Mouse (Mus musculus) forebrain, embryonic 11.5 days (tissue): Measurements from ENCODE around the gene C2cd5. TPM values are rescaled to one million over a fixed set of nuclear protein-coding genes. Genes with fewer than 3 reads are reported as not detected.

ENCODE experiments used
- ATAC-seq: fragments of 200-750 bp; cut with Nextera tagmentation; replicated peaks from 2 replicates; pipeline ENCODE4 v1.8.0; 2017; ENCODE audit warnings: moderate TSS enrichment; ENCODE audit not compliant: low FRiP score
- DNase-seq: peaks from one replicate; pipeline ENCODE4 v3.0.0-alpha.2; 2017; ENCODE audit warnings: low spot score
- H3K27ac ChIP-seq: fragments of 300-500 bp; sonication (generic); 2 replicates; pipeline ENCODE4 v1.5.1; 2014; ENCODE audit warnings: low read depth, low read length
- H3K27me3 ChIP-seq: fragments of 300-500 bp; sonication (generic); 2 replicates; pipeline ENCODE4 v1.6.1; 2014; ENCODE audit warnings: mild to moderate bottlenecking, low read length, mixed read lengths; ENCODE audit not compliant: control insufficient read depth, insufficient read depth
- H3K36me3 ChIP-seq: fragments of 300-500 bp; sonication (generic); 2 replicates; pipeline ENCODE4 v1.6.1; 2014; ENCODE audit warnings: mild to moderate bottlenecking, low read length, moderate library complexity, mixed read lengths; ENCODE audit not compliant: control insufficient read depth, insufficient read depth
- H3K4me1 ChIP-seq: fragments of 300-500 bp; sonication (generic); replicated peaks from 2 replicates; pipeline ENCODE4 v1.6.1; 2014; ENCODE audit warnings: low read length, mixed read lengths; ENCODE audit not compliant: control insufficient read depth, insufficient read depth
- H3K4me2 ChIP-seq: fragments of 300-500 bp; sonication (generic); 2 replicates; pipeline ENCODE4 v1.6.1; 2014; ENCODE audit warnings: low read depth, mild to moderate bottlenecking, low read length, moderate library complexity, mixed read lengths; ENCODE audit not compliant: severe bottlenecking
- H3K4me3 ChIP-seq: fragments of 300-500 bp; sonication (generic); 2 replicates; pipeline ENCODE4 v1.5.1; 2014; ENCODE audit warnings: low read depth, low read length
- H3K9ac ChIP-seq: fragments of 300-500 bp; sonication (generic); 2 replicates; pipeline ENCODE4 v1.6.1; 2014; ENCODE audit warnings: low read length
- H3K9me3 ChIP-seq: fragments of 300-500 bp; sonication (generic); 2 replicates; pipeline ENCODE4 v1.6.1; 2016; ENCODE audit warnings: low read length, mixed read lengths; ENCODE audit not compliant: control insufficient read depth
- WGBS: fragments of 180-500 bp; shearing (Covaris S2); extraction: QIAGEN DNeasy Blood & Tissue Kit; methylation state at CpG from one replicate; pipeline ENCODE4 v1.1.7; 2014; 5-methylcytosine and 5-hydroxymethylcytosine counted together
- polyA plus RNA-seq: library from polyadenylated mRNA; unstranded; fragments of >200 nt; fragmentation: Nextera tagmentation; extraction: Ambion mirVana; gene quantifications from 2 replicates; pipeline ENCODE4 v1.2.1, GENCODE M21; 2014

The C2cd5 gene
- polyA plus RNA-seq, 1 experiment from 2014 or later, result 37.5 TPM

DNA sequence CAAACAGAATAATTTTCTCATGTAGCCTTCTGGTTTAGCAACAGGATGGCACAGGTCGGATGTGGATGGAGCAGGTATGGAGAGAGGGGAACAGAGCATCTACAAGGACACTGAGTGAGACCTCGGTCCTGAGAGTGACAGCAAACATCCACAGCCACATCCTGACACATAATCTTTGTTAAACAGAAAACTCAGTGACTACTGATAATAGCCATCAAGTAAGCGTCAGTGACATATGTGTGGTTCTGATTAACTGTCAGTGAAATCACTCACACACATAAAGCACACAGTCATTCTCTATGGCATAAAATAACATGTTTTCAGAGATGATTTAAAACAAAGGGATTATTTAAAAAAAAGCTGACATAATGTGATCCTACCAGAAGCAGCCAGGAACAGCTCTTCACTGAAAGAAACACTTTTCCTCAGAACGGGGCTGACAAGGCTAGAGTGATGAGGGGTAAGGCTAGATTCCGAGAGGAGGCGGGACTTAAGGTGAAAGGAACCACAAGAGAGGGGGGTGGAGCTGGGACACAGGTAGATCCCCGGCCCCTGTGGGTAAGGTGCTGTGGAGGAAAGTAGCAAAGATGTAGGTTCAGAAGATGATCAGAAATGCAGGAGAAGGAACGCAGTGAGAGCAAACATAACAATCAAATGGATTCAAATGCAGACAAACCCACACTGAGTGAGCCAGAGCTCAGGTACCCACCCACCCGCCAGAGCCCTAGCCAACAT lies 31.6 kb downstream of the C2cd5 start:
- no peak for DNase-seq
- Histone ChIP-seq H3K27me3 (no peaks in the 10 kb centered on the region), H3K4me1 (no peaks in the 10 kb centered on the region), H3K36me3 (no peaks in the 10 kb centered on the region; the same call in 1 of the 2 replicates), H3K27ac (no peak overlapping the region), H3K4me2 (no peak overlapping the region), H3K9me3 (no peaks in the 10 kb centered on the region), H3K9ac (no peak overlapping the region), H3K4me3 (no peak overlapping the region)
- ATAC-seq, result no peak
- 81% methylated on average over 9 of the region's 9 CpGs for WGBS

DNA sequence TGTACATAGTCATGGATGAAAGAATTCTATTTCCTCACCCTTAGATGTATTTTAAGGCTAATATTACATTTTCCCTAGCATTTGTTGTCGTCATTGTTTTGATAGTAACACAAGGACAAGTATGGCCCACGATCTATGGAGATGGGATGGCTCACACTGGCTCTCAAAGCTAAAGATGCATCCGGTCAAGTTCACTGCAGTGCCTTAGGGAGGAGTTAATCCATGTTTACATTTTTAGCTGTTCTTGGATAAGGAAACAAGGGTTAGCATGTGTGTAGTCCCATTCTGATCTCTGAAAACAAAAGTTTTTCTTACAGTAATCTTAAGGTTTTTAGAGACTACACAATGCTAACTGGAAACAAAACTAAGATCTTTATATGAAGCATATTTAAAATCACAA lies 32.3 kb downstream of the C2cd5 start:
- DNase-seq, result no peak
- Histone ChIP-seq H3K36me3 (no peaks in the 10 kb centered on the region), H3K4me1 (no peaks in the 10 kb centered on the region), H3K4me2 (no peak overlapping the region), H3K27me3 (no peaks in the 10 kb centered on the region), H3K27ac (no peak overlapping the region), H3K4me3 (no peak overlapping the region), H3K9ac (no peak overlapping the region), H3K9me3 (no peaks in the 10 kb centered on the region)
- WGBS, result 93% methylated on average over 3 of the region's 3 CpGs
- ATAC-seq, result no peak

DNA sequence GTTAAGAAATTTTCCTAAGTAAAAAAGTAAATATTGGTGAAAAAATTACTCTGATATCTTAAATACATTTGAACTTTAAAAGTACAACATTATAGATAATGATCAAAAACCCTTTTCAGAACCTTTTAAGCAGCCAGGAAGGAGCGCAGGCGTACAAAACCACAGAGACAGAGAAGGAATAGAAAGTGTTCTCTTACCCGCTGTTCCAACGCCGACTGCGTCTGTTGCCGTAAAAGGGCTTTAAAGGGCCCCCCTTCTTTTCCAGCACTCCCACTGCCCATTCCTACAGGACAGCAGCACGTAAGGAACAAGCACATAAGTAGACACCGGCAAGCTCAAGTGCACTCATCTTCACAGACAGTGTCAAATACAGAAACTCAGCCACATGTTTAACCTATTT lies 33.1 kb downstream of the C2cd5 start:
- Histone ChIP-seq H3K27me3 (no peaks in the 10 kb centered on the region), H3K9ac (no peak overlapping the region), H3K27ac (no peak overlapping the region), H3K9me3 (no peaks in the 10 kb centered on the region), H3K4me3 (no peak overlapping the region), H3K36me3 (no peaks in the 10 kb centered on the region), H3K4me2 (no peak overlapping the region), H3K4me1 (no peaks in the 10 kb centered on the region)
- ATAC-seq (no peak), DNase-seq (no peak)
- 92% methylated on average over 9 of the region's 9 CpGs for WGBS

DNA sequence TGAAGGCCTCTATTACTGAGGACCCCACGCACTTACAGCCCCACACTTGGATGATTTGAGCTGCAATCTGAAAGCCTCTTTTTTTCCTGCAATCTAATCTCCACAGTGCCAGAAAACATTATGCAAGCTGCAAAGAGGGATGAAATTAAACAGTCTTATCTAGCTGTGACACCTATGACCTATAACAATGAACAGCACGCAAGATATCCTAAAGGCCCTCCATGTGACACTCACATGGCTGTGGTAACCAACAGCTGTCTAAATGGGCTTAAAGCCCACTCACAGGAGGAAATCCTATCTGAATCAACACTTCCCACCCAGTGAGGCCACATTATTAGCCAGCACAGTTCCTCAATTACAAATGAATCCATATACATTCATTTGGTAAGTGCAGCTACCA lies 35.9 kb downstream of the C2cd5 start:
- Histone ChIP-seq H3K9me3 (no peaks in the 10 kb centered on the region), H3K9ac (no peak overlapping the region), H3K4me1 (no peaks in the 10 kb centered on the region), H3K4me2 (no peak overlapping the region), H3K27me3 (no peaks in the 10 kb centered on the region), H3K36me3 (no peaks in the 10 kb centered on the region), H3K4me3 (no peak overlapping the region), H3K27ac (no peak overlapping the region)
- DNase-seq (no peak), ATAC-seq (no peak)
- WGBS, result 80% methylated on average over 2 of the region's 2 CpGs

DNA sequence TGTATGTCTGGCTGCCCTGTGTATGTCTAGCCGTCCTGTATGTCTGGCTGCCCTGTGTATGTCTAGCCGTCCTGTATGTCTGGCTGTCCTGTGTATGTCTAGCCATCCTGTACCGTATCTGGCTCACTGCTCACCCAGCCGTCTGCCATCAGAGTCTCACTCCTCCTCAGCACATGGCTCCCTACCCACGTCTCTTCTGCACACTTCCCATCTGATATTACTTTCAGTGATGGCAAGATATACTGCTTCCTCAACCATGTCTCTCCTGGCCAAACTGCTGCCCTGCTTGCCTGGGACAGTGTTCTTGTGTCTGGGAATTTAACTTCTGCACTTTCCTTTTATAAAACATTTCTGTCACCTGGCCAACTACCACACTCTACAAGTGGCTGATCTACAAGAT lies 42.3 kb downstream of the C2cd5 start:
- H3K4me2 ChIP-seq, result no peak overlapping the region
- H3K9ac ChIP-seq, result no peak overlapping the region
- no peak overlapping the region for H3K27ac ChIP-seq
- no peaks in the 10 kb centered on the region for H3K9me3 ChIP-seq
- no peaks in the 10 kb centered on the region for H3K27me3 ChIP-seq
- no peaks in the 10 kb centered on the region for H3K4me1 ChIP-seq
- DNase-seq (no peak), ATAC-seq (no peak)
- 93% methylated on average over 5 of the region's 5 CpGs for WGBS
- H3K4me3 ChIP-seq, result no peak overlapping the region
- H3K36me3 ChIP-seq, result no peaks in the 10 kb centered on the region

DNA sequence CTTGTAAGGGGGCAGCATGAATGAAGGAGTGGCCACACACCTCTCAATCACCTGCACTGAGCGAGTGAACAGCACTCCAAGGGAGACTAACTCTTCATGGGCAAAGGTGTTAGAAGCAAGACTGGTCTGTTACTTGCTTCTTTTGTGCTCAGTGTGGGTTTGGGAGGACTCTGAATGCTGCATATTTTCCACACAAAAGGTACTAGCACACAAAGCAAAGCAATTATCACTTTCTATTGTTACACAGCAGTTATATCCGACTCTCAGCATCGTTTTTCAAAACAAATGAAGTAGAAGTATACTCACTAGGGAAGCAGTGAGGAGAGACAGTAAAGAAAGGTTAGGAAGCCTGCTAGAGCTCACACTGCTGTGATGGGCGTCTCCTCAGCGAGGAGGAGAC lies 48.4 kb downstream of the C2cd5 start:
- Histone ChIP-seq H3K9me3 (no peaks in the 10 kb centered on the region), H3K4me3 (no peak overlapping the region), H3K4me2 (no peak overlapping the region), H3K27me3 (no peaks in the 10 kb centered on the region), H3K4me1 (no peaks in the 10 kb centered on the region), H3K36me3 (no peaks in the 10 kb centered on the region; the same call in 1 of the 2 replicates), H3K9ac (no peak overlapping the region), H3K27ac (no peak overlapping the region)
- DNase-seq, result no peak
- 82% methylated on average over 5 of the region's 5 CpGs for WGBS
- no peak for ATAC-seq

DNA sequence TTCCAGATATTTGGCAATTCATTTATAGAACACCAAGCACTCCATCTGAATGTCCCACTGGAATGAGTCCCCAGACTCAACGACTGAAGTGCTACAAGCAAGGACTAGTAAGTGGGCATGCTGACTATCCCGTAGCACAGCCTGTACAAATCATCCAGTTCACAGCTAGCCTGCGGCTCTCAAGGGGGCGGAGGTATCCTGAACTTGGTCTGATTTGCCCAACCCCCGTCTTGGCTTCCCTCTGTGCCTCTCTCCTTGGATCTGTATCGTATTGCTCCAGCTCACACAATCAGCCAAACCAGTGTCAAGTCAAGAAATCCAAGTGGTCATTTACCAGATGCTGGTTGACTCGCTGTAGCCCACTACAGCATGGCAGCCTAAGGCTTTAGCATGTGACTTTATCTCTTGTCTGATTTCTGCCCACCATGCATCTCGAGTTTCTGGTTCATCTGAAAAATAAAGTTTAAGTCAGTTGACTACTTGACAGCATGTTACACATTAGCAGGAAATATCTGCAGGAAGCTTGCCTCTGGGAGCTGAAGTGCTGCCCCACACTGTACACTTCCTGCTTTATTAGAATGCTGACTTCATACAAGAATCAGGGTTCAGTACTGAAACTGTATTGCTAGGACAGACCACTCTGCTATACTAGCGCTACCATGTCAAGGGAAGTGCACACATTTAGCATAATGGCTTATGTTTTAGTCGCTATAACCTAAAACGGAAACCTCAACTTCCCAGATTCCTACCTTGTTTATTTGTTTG lies 50.0 kb downstream of the C2cd5 start:
- H3K27ac ChIP-seq, result no peak overlapping the region
- H3K4me3 ChIP-seq, result no peak overlapping the region
- H3K9me3 ChIP-seq, result no peaks in the 10 kb centered on the region
- H3K4me1 ChIP-seq, result no peaks in the 10 kb centered on the region
- DNase-seq, result no peak
- H3K4me2 ChIP-seq, result no peak overlapping the region
- no peak for ATAC-seq
- WGBS, result 84% methylated on average over 11 of the region's 11 CpGs
- H3K9ac ChIP-seq, result no peak overlapping the region
- no peaks in the 10 kb centered on the region for H3K27me3 ChIP-seq
- no peaks in the 10 kb centered on the region; the same call in 1 of the 2 replicates for H3K36me3 ChIP-seq

DNA sequence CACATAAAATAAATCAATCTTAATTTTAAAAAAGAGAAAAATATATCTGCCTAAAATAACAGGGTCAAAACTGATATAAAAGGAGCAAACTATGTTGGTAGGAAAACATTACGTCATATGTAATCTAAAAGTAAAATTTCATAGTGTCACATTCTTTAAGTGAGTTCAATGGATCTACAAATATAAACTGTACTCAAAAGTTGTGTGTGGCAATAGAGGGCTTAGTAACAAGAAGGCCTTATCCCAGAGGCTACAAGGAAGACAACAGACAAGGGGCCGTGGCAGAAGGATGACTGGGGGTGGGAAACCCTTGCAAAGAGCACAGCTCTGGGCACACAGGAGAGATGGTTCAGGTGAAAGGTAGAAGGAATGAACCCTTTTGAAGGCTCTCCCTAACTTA lies 50.8 kb downstream of the C2cd5 start:
- no peak overlapping the region for H3K27ac ChIP-seq
- H3K4me2 ChIP-seq, result no peak overlapping the region
- H3K27me3 ChIP-seq, result no peaks in the 10 kb centered on the region
- H3K9ac ChIP-seq, result no peak overlapping the region
- H3K9me3 ChIP-seq, result no peaks in the 10 kb centered on the region
- ATAC-seq (no peak), DNase-seq (no peak)
- no peak overlapping the region for H3K4me3 ChIP-seq
- WGBS, result 95% methylated on average over 2 of the region's 2 CpGs
- no peaks in the 10 kb centered on the region for H3K4me1 ChIP-seq
- H3K36me3 ChIP-seq, result no peaks in the 10 kb centered on the region; the same call in 1 of the 2 replicates
